Mouse (Mus musculus) T-helper 1 cell (primary cell): ENCODE results near the gene Hist1h3a.
"Not testable (repeated sequence)": the region's sequence is repeated elsewhere in the genome, so short reads cannot be mapped to it uniquely, and the experiment has no call there.

Experiments
- in situ Hi-C: fragments of 300-600 bp; cut with MboI, MseI; formaldehyde crosslinking; loops from one replicate; pipeline ENCODE4 v1.15.1; 2025; ENCODE audit warnings: high pct_unique_total_duplicates

The Hist1h3a gene

GRCm38 (mm10) chr13:23724239-23724638 is 37.9 kb downstream of the Hist1h3a start:
- in situ Hi-C loops = no loop called here

- in situ Hi-C loops = not testable (repeated sequence)
These were observed 44.5 kb downstream of the Hist1h3a start for GRCm38 (mm10) chr13:23717593-23718245.

- in situ Hi-C loops = no loop called here
These were observed 45.0 kb downstream of the Hist1h3a start for GRCm38 (mm10) chr13:23717176-23717575.

- in situ Hi-C loops = no loop called here
These were observed 45.7 kb downstream of the Hist1h3a start for GRCm38 (mm10) chr13:23716261-23717042.
